Mouse (Mus musculus): ENCODE data around the gene Arhgef12. TPM values are rescaled to one million over a fixed set of nuclear protein-coding genes. Genes with fewer than 3 reads are reported as not detected.

Arhgef12 gene
- polyA plus RNA-seq (2015; fragmentation: Nextera tagmentation; extraction: Ambion mirVana): 18.5 and 20.3 TPM in 2 replicates

DNA sequence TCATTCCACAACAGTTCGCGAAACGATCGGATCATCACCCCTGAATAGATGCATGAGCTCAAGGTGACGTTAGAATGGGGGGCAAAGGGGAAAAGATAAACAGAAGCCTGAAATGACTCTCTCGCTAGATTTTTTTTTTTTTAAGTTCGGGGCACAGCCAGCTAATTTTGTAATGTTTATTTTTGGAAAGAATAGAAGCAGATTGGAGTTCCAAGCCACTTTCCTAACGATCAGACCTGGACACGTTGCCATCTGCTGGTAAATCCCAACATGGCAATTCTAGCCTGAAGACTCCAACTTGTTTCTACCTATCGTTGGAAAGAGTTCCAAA, at the start of gene Arhgef12:
Gene Arhgef12 (minus strand): TSS at position 53 of the 331 bp plus-strand sequence.
- H3K4me2 ChIP-seq: peak within 1 kb of the TSS; percentile 83
- no peaks in the 10 kb centered on the region for H3K9me3 ChIP-seq
- peaks cover 12% of the 10 kb centered on the region for H3K36me3 ChIP-seq
- H3K9ac ChIP-seq: peak within 1 kb of the TSS; percentile 89
- peak within 1 kb of the TSS; percentile 94 for H3K4me3 ChIP-seq
- H3K27ac ChIP-seq (replicated peaks): peak within 1 kb of the TSS; percentile 90
- no peak for ATAC-seq (ENCODE audit: low FRiP score, low read depth)
- 32% methylated on average over 10 of the region's 10 CpGs for WGBS
- H3K4me1 ChIP-seq (replicated peaks): peaks cover 39% of the 10 kb centered on the region
- no peaks in the 10 kb centered on the region for H3K27me3 ChIP-seq

DNA sequence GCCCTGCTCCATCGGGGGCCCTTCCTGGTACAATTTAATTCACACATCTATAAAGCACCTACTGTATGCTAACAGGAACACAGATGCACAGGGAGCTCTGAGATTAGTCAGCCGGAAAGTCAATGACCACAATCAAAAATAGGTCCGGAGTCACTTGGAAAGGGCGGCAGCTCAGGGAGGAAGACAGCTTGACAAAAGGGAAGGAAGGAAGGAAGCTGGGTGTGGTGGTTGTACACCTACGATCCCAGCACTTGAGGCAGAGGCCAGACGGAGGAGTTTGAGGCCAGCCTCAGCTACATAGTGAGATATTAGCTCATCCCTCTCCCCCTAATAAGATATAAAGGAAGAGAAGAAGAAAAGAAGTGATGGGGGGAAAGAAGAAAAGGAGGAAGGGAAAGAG, 48.9 kb upstream of the Arhgef12 start:
- WGBS: 86% methylated on average over 6 of the region's 6 CpGs
- Histone ChIP-seq H3K9ac (no peak overlapping the region), H3K27me3 (no peaks in the 10 kb centered on the region), H3K27ac (replicated peaks) (no peak overlapping the region), H3K36me3 (no peaks in the 10 kb centered on the region), H3K4me1 (replicated peaks) (no peaks in the 10 kb centered on the region), H3K9me3 (no peaks in the 10 kb centered on the region), H3K4me2 (no peak overlapping the region), H3K4me3 (no peak overlapping the region)
- ATAC-seq (ENCODE audit: low FRiP score, low read depth): no peak

DNA sequence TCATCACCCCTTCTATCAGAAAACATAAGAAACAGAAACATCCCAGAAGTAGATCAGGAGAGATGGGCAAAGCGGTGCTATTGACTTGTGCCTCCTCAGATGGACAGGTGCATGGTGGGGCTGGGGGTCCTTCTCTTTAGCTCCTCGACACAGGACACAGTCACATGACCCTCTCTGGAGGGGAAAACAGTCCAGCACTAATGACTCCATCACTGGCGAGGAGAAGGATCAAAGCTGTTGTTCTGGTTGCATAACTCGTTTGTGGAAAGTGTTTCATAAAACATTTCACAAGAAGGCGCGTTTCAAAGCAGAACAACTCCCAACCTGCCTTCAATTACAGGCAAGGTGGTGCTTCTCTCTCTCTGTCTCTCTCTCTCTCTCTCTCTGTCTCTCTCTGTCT, 44.7 kb upstream of the Arhgef12 start:
- ATAC-seq (ENCODE audit: low FRiP score, low read depth): no peak
- no peaks in the 10 kb centered on the region for H3K36me3 ChIP-seq
- no peaks in the 10 kb centered on the region for H3K27me3 ChIP-seq
- no peak overlapping the region for H3K9ac ChIP-seq
- H3K4me1 ChIP-seq (replicated peaks): peaks cover 6% of the 10 kb centered on the region; the same call in 1 of the 2 replicates
- H3K9me3 ChIP-seq: no peaks in the 10 kb centered on the region
- WGBS: 84% methylated on average over 6 of the region's 6 CpGs
- H3K4me3 ChIP-seq: no peak overlapping the region
- no peak overlapping the region for H3K4me2 ChIP-seq
- no peak overlapping the region for H3K27ac ChIP-seq (replicated peaks)

DNA sequence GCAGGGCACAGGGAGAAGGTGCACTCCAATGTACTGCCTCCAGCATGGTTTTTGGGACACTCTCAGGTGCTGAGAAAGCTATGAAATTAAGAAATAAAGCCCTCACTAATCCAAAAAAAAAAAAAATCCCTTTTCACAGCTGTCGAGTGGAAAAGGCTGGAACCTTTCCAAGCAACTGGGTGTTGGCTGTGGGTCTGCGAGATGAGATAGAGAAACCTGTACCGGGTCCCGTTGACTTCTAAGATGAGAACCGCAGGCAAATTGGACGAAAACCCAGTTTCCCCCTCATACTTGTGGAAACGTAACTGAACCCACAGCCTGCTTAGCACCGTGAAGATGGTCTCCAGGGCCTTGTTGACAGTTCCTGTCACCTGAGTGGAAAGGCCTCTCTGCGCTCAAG, 43.9 kb upstream of the Arhgef12 start:
- 77% methylated on average over 9 of the region's 9 CpGs for WGBS
- Histone ChIP-seq H3K9ac (no peak overlapping the region), H3K9me3 (no peaks in the 10 kb centered on the region)

DNA sequence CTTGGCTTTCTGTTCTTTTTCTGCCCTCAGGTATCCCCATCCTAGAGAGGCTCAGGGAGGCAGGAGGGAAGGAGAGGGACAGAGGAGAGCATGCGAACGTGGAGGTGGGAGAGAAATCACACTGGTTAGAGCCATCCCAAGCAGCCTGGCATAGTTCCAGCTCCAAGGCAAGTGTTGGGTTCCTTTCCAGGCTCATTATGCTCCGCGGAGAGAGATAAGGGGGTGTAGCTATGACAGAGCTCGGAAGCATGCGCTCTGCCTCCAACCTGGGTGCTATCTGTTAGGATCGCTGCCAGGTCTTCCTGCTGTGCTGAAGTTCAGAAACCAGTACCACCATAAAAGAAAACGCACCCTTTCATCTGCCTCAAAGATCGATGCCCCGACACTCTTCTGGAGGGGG, 43.0 kb upstream of the Arhgef12 start:
- H3K9me3 ChIP-seq: no peaks in the 10 kb centered on the region
- H3K27me3 ChIP-seq: no peaks in the 10 kb centered on the region
- 52% methylated on average over 10 of the region's 10 CpGs for WGBS
- no peak overlapping the region for H3K9ac ChIP-seq
- no peak for ATAC-seq (ENCODE audit: low FRiP score, low read depth)
- no peak overlapping the region for H3K4me2 ChIP-seq
- no peak overlapping the region for H3K27ac ChIP-seq (replicated peaks)
- H3K4me3 ChIP-seq: no peak overlapping the region
- peaks cover 6% of the 10 kb centered on the region; the same call in 1 of the 2 replicates for H3K4me1 ChIP-seq (replicated peaks)
- H3K36me3 ChIP-seq: no peaks in the 10 kb centered on the region

More for the DNA sequence above, 43.9 kb upstream of the Arhgef12 start:
- Histone ChIP-seq H3K36me3 (no peaks in the 10 kb centered on the region), H3K27ac (replicated peaks) (no peak overlapping the region), H3K4me2 (no peak overlapping the region), H3K27me3 (no peaks in the 10 kb centered on the region), H3K4me3 (no peak overlapping the region), H3K4me1 (replicated peaks) (peaks cover 6% of the 10 kb centered on the region; the same call in 1 of the 2 replicates)
- ATAC-seq (ENCODE audit: low FRiP score, low read depth): no peak

DNA sequence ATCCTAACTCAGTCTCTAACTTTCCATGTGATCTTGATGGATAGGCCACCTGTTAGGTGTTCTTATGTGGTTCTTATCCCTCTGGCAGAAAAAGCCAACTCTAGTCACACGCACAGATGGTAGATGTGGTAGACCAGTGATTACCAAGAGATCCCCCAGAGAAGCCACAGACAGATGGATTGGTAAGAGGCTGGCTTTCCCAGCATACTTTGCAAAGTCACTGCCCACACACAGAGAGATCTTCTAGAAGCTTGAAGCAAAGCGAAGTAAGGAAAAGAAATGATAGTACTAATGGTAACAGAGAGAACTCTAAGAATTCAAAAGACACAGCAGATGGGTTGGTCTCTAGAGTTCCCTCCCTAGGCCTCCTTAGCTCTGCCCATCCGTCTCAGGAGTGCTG, 42.5 kb upstream of the Arhgef12 start:
- 87% methylated on average over 3 of the region's 3 CpGs for WGBS
- Histone ChIP-seq H3K9me3 (no peaks in the 10 kb centered on the region), H3K4me1 (replicated peaks) (peaks cover 6% of the 10 kb centered on the region; the same call in 1 of the 2 replicates), H3K9ac (no peak overlapping the region), H3K4me2 (no peak overlapping the region), H3K27ac (replicated peaks) (no peak overlapping the region), H3K27me3 (no peaks in the 10 kb centered on the region), H3K4me3 (no peak overlapping the region), H3K36me3 (no peaks in the 10 kb centered on the region)
- ATAC-seq (ENCODE audit: low FRiP score, low read depth): no peak

DNA sequence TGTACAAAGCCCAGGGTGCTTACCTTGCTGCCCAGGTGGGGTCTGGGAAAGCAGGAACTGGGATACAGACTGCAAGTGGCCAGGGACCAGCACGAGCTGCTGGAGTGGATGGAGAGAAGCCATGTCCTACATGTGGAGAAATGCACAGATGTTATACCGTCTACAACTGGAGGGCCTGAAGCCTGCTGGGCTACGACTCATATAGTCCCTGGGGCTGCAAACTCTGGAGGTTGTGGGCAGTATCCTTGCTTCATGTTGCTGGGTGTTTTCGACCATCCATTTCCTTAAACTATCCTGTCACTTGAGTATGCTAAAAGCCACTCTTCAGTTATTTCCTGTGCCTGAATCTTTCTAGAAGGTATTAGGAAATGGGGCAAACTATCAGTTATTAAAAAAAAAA, 38.2 kb upstream of the Arhgef12 start:
- 95% methylated on average over 4 of the region's 4 CpGs for WGBS
- Histone ChIP-seq H3K9me3 (no peaks in the 10 kb centered on the region), H3K9ac (no peak overlapping the region), H3K36me3 (no peaks in the 10 kb centered on the region), H3K4me3 (no peak overlapping the region), H3K27me3 (no peaks in the 10 kb centered on the region), H3K4me1 (replicated peaks) (peaks cover 8% of the 10 kb centered on the region; the same call in 1 of the 2 replicates), H3K4me2 (no peak overlapping the region), H3K27ac (replicated peaks) (no peak overlapping the region)
- no peak for ATAC-seq (ENCODE audit: low FRiP score, low read depth)

DNA sequence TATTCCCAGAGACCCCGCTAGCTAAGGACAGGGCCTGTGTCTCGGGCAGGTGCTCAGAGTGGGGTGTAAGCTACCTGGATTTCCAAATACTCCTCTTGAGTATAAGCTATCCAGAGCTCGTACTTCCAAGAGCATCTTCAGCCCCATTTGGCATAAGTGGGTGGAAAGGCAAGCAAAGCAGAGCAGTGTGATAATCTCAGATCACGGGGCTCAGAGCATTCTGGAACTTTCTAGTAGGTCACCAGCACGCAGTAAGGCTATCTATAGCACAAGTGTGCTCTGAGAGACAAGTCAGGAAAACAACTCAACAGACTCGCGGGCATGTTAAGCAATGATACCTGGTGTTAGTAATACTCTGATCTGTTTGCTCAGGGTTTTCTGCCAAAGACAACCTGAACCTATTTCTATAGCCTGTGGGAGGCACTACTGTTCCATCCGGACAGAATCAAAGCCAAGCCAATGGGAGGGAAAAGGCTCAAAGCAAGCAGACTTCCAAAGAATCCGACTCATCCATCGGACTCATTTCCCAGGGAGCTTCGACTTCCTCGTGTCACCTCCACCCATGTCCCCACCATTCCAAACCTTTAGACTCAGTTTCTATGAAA, 37.3 kb upstream of the Arhgef12 start:
- Histone ChIP-seq H3K27ac (replicated peaks) (no peak overlapping the region), H3K36me3 (no peaks in the 10 kb centered on the region), H3K9ac (no peak overlapping the region), H3K4me1 (replicated peaks) (0 out of 2 replicates have a peak, but pooled peaks cover 4% of the 10 kb centered on the region), H3K4me3 (no peak overlapping the region), H3K9me3 (no peaks in the 10 kb centered on the region), H3K27me3 (no peaks in the 10 kb centered on the region), H3K4me2 (no peak overlapping the region)
- ATAC-seq (ENCODE audit: low FRiP score, low read depth): no peak
- 74% methylated on average over 12 of the region's 12 CpGs for WGBS

DNA sequence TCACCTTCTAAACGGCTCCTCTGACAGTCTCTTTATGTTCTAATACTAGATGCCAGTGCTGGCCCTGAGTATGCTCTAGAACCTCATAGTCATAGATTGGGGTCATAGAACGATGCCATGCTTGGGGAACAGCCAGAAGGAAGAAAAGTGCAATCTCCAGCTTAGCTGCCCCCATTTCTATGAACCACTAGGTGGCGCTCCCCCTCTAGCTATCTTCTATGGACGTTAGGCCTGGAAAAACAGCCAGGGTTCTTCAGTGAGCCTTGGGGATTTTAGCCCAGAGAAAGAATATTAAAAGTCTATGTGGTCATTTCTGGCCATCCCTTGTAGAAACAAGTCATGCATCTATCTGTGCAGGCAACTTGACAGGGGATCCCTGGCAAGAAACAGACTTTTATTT, 34.8 kb upstream of the Arhgef12 start:
- Histone ChIP-seq H3K9ac (no peak overlapping the region), H3K4me2 (no peak overlapping the region), H3K27ac (replicated peaks) (no peak overlapping the region), H3K4me3 (no peak overlapping the region), H3K36me3 (no peaks in the 10 kb centered on the region), H3K9me3 (no peaks in the 10 kb centered on the region), H3K27me3 (no peaks in the 10 kb centered on the region), H3K4me1 (replicated peaks) (0 out of 2 replicates have a peak, but pooled peaks cover 4% of the 10 kb centered on the region)
- WGBS: 7% methylated on average over 4 of the region's 4 CpGs
- no peak for ATAC-seq (ENCODE audit: low FRiP score, low read depth)

DNA sequence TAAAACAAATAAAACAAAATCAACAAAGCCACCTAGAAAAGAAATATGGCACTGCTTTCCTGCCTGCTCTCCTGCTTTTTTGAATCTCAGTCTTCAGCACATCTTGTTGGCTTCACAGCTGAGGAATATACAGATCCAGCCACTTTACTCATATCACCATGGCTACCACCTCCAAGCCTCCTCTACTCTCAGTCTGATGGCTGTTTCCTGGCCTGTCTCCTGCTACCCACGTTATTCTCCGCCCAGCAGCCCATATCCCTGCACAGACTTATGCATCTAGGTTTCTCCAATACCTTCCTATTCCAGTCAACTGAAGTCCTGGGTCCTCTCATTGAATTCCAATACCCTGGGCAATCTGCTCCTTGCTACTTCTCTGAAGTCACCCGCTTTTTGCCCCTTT, 26.5 kb upstream of the Arhgef12 start:
- Histone ChIP-seq H3K4me1 (replicated peaks) (peaks cover 7% of the 10 kb centered on the region; the same call in 1 of the 2 replicates), H3K9ac (no peak overlapping the region), H3K36me3 (no peaks in the 10 kb centered on the region), H3K4me2 (no peak overlapping the region), H3K27ac (replicated peaks) (no peak overlapping the region), H3K27me3 (no peaks in the 10 kb centered on the region), H3K9me3 (no peaks in the 10 kb centered on the region), H3K4me3 (no peak overlapping the region)
- WGBS: 79% methylated on average over 3 of the region's 3 CpGs
- ATAC-seq (ENCODE audit: low FRiP score, low read depth): no peak

DNA sequence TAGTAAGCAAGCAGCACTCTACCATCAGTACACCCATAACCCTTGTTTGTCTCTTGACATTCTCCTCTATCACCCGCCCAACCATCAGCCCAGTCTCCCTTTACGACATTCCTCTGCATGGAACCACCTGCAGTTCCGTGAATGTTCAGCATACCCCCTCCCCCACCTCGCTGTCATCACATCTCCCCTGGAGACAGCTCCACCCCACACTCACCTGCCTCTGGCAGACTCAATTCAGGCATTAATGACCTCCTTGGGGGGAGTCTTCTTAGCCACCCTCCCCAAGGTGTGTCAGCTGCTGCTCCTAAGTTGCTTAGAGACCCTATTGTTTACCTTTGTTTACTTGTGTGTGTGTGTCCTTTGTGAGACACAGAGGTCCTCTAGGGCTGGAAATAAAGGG, 25.3 kb upstream of the Arhgef12 start:
- Histone ChIP-seq H3K27ac (replicated peaks) (no peak overlapping the region), H3K4me3 (no peak overlapping the region), H3K9me3 (no peaks in the 10 kb centered on the region), H3K36me3 (no peaks in the 10 kb centered on the region), H3K4me2 (no peak overlapping the region), H3K9ac (no peak overlapping the region), H3K4me1 (replicated peaks) (peaks cover 7% of the 10 kb centered on the region; the same call in 1 of the 2 replicates), H3K27me3 (no peaks in the 10 kb centered on the region)
- no peak for ATAC-seq (ENCODE audit: low FRiP score, low read depth)
- 42% methylated on average over 4 of the region's 4 CpGs for WGBS

DNA sequence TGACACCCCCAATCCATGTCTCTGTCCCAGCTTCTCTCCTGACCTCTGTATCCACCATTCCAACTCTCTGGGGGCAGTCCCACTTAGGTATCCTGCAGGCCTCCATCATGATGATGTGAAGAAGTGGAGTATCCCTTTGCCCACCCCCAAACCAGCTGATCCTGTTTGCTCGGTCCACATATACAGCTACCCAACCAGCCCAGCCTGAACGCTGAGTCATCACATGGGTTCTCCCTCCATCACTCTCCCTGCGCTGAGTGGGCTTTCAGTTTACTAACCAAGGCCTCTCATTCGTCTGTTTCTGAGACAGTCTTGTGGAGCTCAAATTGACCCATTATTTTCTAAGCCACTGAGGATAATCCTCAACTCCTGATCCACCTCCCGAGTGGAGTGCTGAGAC, 24.9 kb upstream of the Arhgef12 start:
- no peak overlapping the region for H3K27ac ChIP-seq (replicated peaks)

DNA sequence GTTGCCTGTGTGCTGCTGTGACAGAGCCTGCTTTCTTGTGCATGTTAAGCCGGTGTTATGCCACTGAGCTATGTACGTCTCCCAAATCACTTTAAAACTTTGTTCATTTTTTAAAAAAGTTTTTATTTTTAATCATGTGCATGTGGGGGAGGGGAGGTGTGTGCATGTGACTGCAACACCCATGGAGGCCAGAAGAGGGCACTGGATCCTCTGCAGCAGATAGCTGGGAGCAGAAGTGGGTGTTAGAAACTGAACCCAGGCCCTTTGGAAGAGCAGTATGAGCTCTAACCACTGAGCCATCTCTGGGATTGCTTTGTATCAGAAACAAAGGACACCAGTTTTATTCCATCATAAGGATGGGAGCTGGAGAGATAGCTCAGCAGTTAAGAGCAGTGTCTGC, 23.6 kb upstream of the Arhgef12 start:
- no peak overlapping the region for H3K4me2 ChIP-seq
- H3K27me3 ChIP-seq: no peaks in the 10 kb centered on the region
- H3K27ac ChIP-seq (replicated peaks): no peak overlapping the region
- 94% methylated on average over 2 of the region's 2 CpGs for WGBS
- H3K9me3 ChIP-seq: no peaks in the 10 kb centered on the region
- peaks cover 7% of the 10 kb centered on the region; the same call in 1 of the 2 replicates for H3K4me1 ChIP-seq (replicated peaks)
- no peak overlapping the region for H3K9ac ChIP-seq
- ATAC-seq (ENCODE audit: low FRiP score, low read depth): no peak
- no peak overlapping the region for H3K4me3 ChIP-seq
- H3K36me3 ChIP-seq: no peaks in the 10 kb centered on the region

More for the DNA sequence above, 24.9 kb upstream of the Arhgef12 start:
- H3K4me1 ChIP-seq (replicated peaks): peaks cover 7% of the 10 kb centered on the region; the same call in 1 of the 2 replicates
- H3K9me3 ChIP-seq: no peaks in the 10 kb centered on the region
- no peaks in the 10 kb centered on the region for H3K36me3 ChIP-seq
- H3K9ac ChIP-seq: no peak overlapping the region
- no peak for ATAC-seq (ENCODE audit: low FRiP score, low read depth)
- no peak overlapping the region for H3K4me3 ChIP-seq
- 77% methylated on average over 5 of the region's 5 CpGs for WGBS
- H3K4me2 ChIP-seq: no peak overlapping the region
- H3K27me3 ChIP-seq: no peaks in the 10 kb centered on the region

Measured in hindbrain, embryonic 15.5 days (tissue).